Mouse (Mus musculus) liver, adult 2 months (tissue): ENCODE results near the gene Tenm2.

Source experiments
- CTCF ChIP-seq: fragments of 200-500 bp; IDR thresholded peaks from 2 replicates; pipeline ENCODE4 v1.5.1; 2011; ENCODE audit warnings: low read depth, low read length, control low read depth
- POLR2A ChIP-seq: fragments of 200-500 bp; IDR thresholded peaks from 2 replicates; pipeline ENCODE4 v1.6.1; 2011; ENCODE audit warnings: low read length, control low read depth; ENCODE audit not compliant: insufficient read depth; ENCODE audit errors: extremely low read depth

DNA sequence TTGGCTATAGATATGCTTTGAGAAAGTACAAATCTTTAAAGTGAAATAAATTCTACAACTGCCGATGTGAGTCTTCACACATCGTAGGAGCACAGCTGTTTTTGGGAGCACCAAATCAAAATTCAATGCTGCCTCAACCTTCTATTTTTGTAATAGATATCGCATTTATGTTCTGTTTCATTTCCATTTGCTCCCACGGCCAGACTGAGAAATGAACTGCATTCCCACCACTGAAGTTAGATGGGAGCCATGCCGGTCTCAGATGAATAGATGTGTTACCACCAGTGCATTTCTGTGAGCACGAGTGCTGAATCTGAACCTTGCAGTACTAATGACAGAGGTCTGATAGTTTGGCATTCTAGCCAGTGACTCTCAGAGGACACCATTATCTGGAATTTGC is 58.3 kb downstream of the Tenm2 start:
- TF ChIP-seq POLR2A (no peak), CTCF (no peak)
